In genomic region chr11:21014250-21014649, GRCm38 (mm10) we compare ENCODE assay signal across 32 mouse cellular contexts.
DNase-seq lines count a peak whose midpoint lies in the region; ATAC-seq lines count a peak whose summit lies in the region.
"Had no signal": no experiment of that assay in that cellular context is flagged by ENCODE, and none has a peak within 500 bp of the region (broad histone marks: within the 10 kb centered on the region; RNA-seq: fewer than 3 reads in every experiment).

No protein-coding gene starts in this region.

- H3K4me3 ChIP-seq in liver, embryonic 11.5 days (ENCODE audit: low read depth, low read length), result no peak overlapping the region
- H3K4me3 ChIP-seq in liver, embryonic 12.5 days, result no peak overlapping the region
- H3K4me3 ChIP-seq: embryonic facial prominence, embryonic 12.5 days; forebrain, embryonic 15.5 days; heart, embryonic 13.5 days; hindbrain, embryonic 10.5 days; hindbrain, embryonic 15.5 days; limb, embryonic 15.5 days; liver, embryonic 15.5 days; lung, embryonic 15.5 days had no signal

- H3K4me2 ChIP-seq in liver, embryonic 11.5 days, result no peak overlapping the region
- H3K4me2 ChIP-seq in liver, embryonic 12.5 days, result no peak overlapping the region
- H3K4me2 ChIP-seq: embryonic facial prominence, embryonic 12.5 days; forebrain, embryonic 15.5 days; heart, embryonic 13.5 days; hindbrain, embryonic 15.5 days; limb, embryonic 15.5 days; liver, embryonic 15.5 days; lung, embryonic 15.5 days; midbrain, embryonic 11.5 days had no signal

- intact Hi-C loops in gastrocnemius, postnatal 36 days (cut with DNase I), result no loop called here
- intact Hi-C loops in heart, postnatal 25 days (cut with DNase I), result no loop called here

- WGBS in liver, embryonic 11.5 days, result 54% methylated on average over 3 of the region's 3 CpGs
- 45% methylated on average over 3 of the region's 3 CpGs for WGBS in liver, embryonic 12.5 days (ENCODE audit: insufficient replicate concordance)

- no peaks in the 10 kb centered on the region for H3K9me3 ChIP-seq in liver, embryonic 11.5 days (ENCODE audit: control insufficient read depth, low read length)
- no peaks in the 10 kb centered on the region for H3K9me3 ChIP-seq in liver, embryonic 12.5 days (replicated peaks)
- H3K9me3 ChIP-seq: embryonic facial prominence, embryonic 12.5 days; forebrain, embryonic 15.5 days; G1E; heart, embryonic 13.5 days; hindbrain, embryonic 10.5 days; hindbrain, embryonic 15.5 days; limb, embryonic 15.5 days; liver, embryonic 15.5 days; lung, embryonic 15.5 days had no signal

- H3K27ac ChIP-seq in liver, embryonic 11.5 days (ENCODE audit: low read depth, low read length), result no peak overlapping the region
- H3K27ac ChIP-seq in liver, embryonic 12.5 days, result no peak overlapping the region
- H3K27ac ChIP-seq: embryonic facial prominence, embryonic 12.5 days; forebrain, embryonic 15.5 days; heart, embryonic 13.5 days; hindbrain, embryonic 10.5 days; hindbrain, embryonic 15.5 days; liver, embryonic 15.5 days had no signal

- no peaks in the 10 kb centered on the region for H3K27me3 ChIP-seq in liver, embryonic 11.5 days (replicated peaks; ENCODE audit: control insufficient read depth, insufficient read depth, low read length)
- H3K27me3 ChIP-seq in liver, embryonic 12.5 days (replicated peaks), result peaks cover 8% of the 10 kb centered on the region; the same call in 1 of the 2 replicates
- H3K27me3 ChIP-seq: embryonic facial prominence, embryonic 12.5 days; forebrain, embryonic 15.5 days; heart, embryonic 13.5 days; hindbrain, embryonic 15.5 days; limb, embryonic 15.5 days; lung, embryonic 15.5 days had no signal

- H3K36me3 ChIP-seq in liver, embryonic 11.5 days (ENCODE audit: control insufficient read depth, insufficient read depth, low read length), result no peaks in the 10 kb centered on the region
- no peaks in the 10 kb centered on the region for H3K36me3 ChIP-seq in liver, embryonic 12.5 days
- H3K36me3 ChIP-seq: embryonic facial prominence, embryonic 12.5 days; forebrain, embryonic 15.5 days; G1E; heart, embryonic 13.5 days; hindbrain, embryonic 10.5 days; hindbrain, embryonic 15.5 days; limb, embryonic 15.5 days; liver, embryonic 15.5 days; lung, embryonic 15.5 days had no signal

- ATAC-seq in liver, embryonic 11.5 days (replicated peaks; ENCODE audit: low FRiP score), result no peak
- ATAC-seq in liver, embryonic 12.5 days, result no peak
- ATAC-seq: forebrain, embryonic 15.5 days; inflammation-experienced regulatory T-cells, adult 6 months; midbrain, embryonic 16.5 days had no signal

- H3K9ac ChIP-seq in liver, embryonic 11.5 days (ENCODE audit: low read depth, low read length), result no peak overlapping the region
- H3K9ac ChIP-seq in liver, embryonic 12.5 days, result no peak overlapping the region
- H3K9ac ChIP-seq: embryonic facial prominence, embryonic 12.5 days; forebrain, embryonic 15.5 days; heart, embryonic 13.5 days; hindbrain, embryonic 15.5 days; limb, embryonic 15.5 days; liver, embryonic 15.5 days; lung, embryonic 15.5 days had no signal

- no peaks in the 10 kb centered on the region for H3K4me1 ChIP-seq in liver, embryonic 11.5 days (replicated peaks; ENCODE audit: control insufficient read depth, insufficient read depth, low read length)
- no peaks in the 10 kb centered on the region for H3K4me1 ChIP-seq in liver, embryonic 12.5 days
- H3K4me1 ChIP-seq: liver, embryonic 15.5 days had no signal

- DNase-seq in gastrocnemius, adult 18-20 months (ENCODE audit: low spot score), result peak; percentile 27
- no peak for DNase-seq in gastrocnemius, postnatal 36 days
- peak; percentile 48 for DNase-seq in heart, adult 8-10 months (ENCODE audit: low spot score)
- DNase-seq in heart, postnatal 25 days (ENCODE audit: low spot score), result no peak
- peak; percentile 2 for DNase-seq in liver, embryonic 11.5 days (ENCODE audit: low spot score)
- no peak for DNase-seq in thymus, postnatal 14 days
- DNase-seq: adrenal gland, adult 8-10 months; cerebellum, adult 11-12 months; cerebellum, adult 9-11 months; embryo, embryonic 11 days; gastrocnemius, postnatal 25 days; kidney, adult 2 months; kidney, postnatal 10 days; layer of hippocampus, postnatal 36 days; left cerebral cortex, postnatal 4 days; right cerebral cortex, postnatal 25 days; spleen, adult 18-20 months; thymus, adult 2 months; thymus, postnatal 4 days had no signal

Comparison
In these comparisons a context has a peak if more than half of its experiments do, and no peak if none do; other contexts are left out.
1. DNase-seq: peak in gastrocnemius, adult 18-20 months (single experiment), heart, adult 8-10 months (single experiment) and liver, embryonic 11.5 days (single experiment); none in gastrocnemius, postnatal 36 days (0 of 2), heart, postnatal 25 days (single experiment) and thymus, postnatal 14 days (single experiment).